Mouse (Mus musculus) ovary, adult 2 months (tissue): ENCODE measurements around the gene Wnt8b. TPM values are rescaled to one million over a fixed set of nuclear protein-coding genes. Genes with fewer than 3 reads are reported as not detected.

Experiments used
- polyA plus RNA-seq: library from polyadenylated mRNA; depleted of rRNA; stranded (reverse); fragments of >200 nt; gene quantifications from 2 replicates; pipeline ENCODE4 v1.2.3, GENCODE M21; 2012; rRNA removed

The Wnt8b gene
- polyA plus RNA-seq = 0.19 TPM in 1 of 2 replicates, not detected in the other

GRCm38 (mm10) chr19:44493128-44493527 lies at the start of gene Wnt8b:
Gene Wnt8b, plus strand, starts transcription at chr19:44493472.

DNA sequence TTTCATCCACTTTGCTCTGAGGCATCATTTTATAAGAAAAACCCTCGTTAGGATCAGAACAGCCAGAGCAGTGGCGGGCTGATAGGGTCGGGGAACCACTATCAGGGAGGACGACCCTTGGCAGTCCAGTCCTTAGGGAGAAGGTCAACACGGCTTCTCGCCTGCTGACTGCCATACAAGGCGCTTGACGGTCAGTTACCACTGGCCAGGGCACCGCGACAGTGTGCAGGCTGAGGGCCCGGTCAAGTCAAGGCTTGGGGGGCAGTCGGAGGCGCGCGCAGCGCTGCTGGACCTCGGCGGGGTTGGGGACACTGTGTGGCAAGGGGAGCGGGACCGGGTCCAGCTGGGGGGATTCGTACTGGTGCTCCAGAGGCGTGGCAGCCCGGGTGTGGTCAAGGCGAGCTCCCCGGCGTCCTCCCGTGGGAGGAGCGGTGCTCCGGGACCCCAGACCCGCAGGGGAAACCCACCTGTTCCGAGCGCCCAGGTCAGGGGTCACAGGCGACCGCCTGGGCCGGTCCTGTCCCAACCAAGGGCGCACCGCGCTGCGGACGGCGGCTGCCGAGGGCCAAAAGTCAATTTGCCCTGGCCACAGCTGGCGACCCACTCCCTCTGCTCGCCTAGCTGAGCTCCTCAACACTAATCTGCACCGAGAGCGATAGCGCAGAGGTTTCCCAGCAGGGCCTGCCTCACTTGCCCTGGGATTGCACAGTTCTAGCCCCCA lies 52.2 kb downstream of the Wnt8b start, which contains the start of gene Sec31b:
Gene Sec31b (minus strand): TSS at position 544 of the 721 bp plus-strand sequence.

DNA sequence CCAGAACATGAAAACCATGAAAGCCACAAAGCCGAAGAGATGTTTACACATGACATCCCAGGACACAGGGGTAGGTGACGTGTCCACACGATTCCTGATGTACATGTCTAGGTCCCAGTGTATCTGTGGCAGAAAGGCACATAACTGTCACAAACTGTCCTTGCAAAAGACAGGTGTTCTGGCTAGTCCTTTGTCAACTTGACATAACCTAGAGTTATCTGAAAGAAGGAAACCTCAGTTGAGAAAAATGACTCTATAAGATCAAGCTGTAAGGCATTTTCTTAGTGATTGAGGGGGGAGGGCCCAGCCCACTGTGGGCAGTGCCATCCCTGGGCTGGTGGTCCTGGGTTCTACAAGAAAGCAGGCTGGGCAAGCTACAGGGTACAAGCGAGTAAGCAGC lies 59.5 kb downstream of the Wnt8b start, which contains the start of gene Gm20538:
Gene Gm20538 (minus strand): TSS at position 101 of the 400 bp plus-strand sequence.

DNA sequence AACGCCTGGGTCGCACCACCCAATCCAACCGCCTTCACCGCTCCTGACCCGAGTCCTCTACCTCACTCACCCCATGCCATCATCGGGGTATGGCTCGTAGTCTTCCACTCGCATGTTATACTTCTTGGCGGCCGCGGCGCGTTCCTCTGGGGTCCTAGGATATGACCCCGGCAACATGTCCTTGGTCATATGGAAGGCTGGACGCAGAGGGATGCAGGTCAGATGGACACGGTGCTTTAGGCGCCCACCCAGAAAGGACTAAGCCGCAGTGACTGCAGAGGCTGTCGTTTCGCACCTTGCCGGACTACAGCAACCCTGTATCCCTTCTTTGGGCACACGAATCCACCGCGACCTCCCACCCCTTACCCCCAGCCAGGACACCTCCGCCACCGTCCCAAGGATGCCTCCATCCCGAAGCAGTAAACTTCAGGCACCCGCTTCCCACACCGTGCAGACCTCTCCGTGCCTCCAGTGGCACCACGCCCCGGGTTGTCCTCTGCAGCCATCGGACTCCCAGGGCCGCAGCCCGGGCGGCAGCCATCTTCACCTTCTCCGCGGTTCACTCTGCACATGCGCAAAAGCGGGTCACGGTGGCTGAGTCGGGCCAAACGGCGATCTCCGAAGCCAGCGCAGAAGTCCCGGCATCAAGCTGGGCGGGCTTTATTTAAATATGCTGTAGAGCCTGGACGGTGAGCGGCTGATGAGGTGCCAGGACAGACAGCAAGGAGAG lies 61.8 kb downstream of the Wnt8b start, which contains the start of gene Ndufb8:
Gene Ndufb8 (minus strand): TSS at position 580 of the 730 bp plus-strand sequence.

GRCm38 (mm10) chr19:44562652-44563206 lies 69.5 kb downstream of the Wnt8b start, which contains the start of gene Hif1an:
Gene Hif1an, plus strand, starts transcription at chr19:44562850.

Other genes with a start within 250 kb of the Wnt8b start
- gene Scd2, start 199.8 kb upstream of the Wnt8b start, polyA plus RNA-seq = 512 and 709 TPM in 2 replicates
- gene Scd4, start 160.4 kb upstream of the Wnt8b start, polyA plus RNA-seq = 0.41 and 0.50 TPM in 2 replicates
- 573 and 655 TPM in 2 replicates for gene Scd1, start 85.6 kb upstream of the Wnt8b start, polyA plus RNA-seq
- 15.8 and 17.2 TPM in 2 replicates for gene Sec31b, start 52.4 kb downstream of the Wnt8b start, polyA plus RNA-seq
- gene Gm20538, start 59.4 kb downstream of the Wnt8b start, polyA plus RNA-seq = not detected in 2 replicates
- gene Ndufb8, start 62.0 kb downstream of the Wnt8b start, polyA plus RNA-seq = 720 and 836 TPM in 2 replicates
- gene Hif1an, start 69.4 kb downstream of the Wnt8b start, polyA plus RNA-seq = 18.9 and 20.0 TPM in 2 replicates